Mouse (Mus musculus): ENCODE results near the gene 4930438A08Rik.
"Not testable (repeated sequence)": the region's sequence is repeated elsewhere in the genome, so short reads cannot be mapped to it uniquely, and the experiment has no call there.

GRCm38 (mm10) chr11:58234551-58234950 is 40.0 kb upstream of the 4930438A08Rik start:
- not testable (repeated sequence) for TF ChIP-seq CTCF (IDR thresholded peaks at IDR 0.05; ENCODE audit: low read depth, low read length); POLR2A (IDR thresholded peaks at IDR 0.05; ENCODE audit: extremely low read depth, insufficient read depth, low read length)
